ENCODE assay signal across 30 mouse cellular contexts in genomic region chr4:97665428-97665755, GRCm38 (mm10).
DNase-seq lines count a peak whose midpoint lies in the region; ATAC-seq and TF ChIP-seq lines count a peak whose summit lies in the region.
"Had no signal": no experiment of that assay in that cellular context is flagged by ENCODE, and none has a peak within 500 bp of the region (broad histone marks: within the 10 kb centered on the region; RNA-seq: fewer than 3 reads in every experiment).

No protein-coding gene starts in this region.

- peaks cover 36% of the 10 kb centered on the region for H3K4me1 ChIP-seq in forebrain, embryonic 10.5 days
- no peaks in the 10 kb centered on the region for H3K4me1 ChIP-seq in forebrain, postnatal 0 days (ENCODE audit: insufficient read depth)
- H3K4me1 ChIP-seq in heart, embryonic 14.5 days (ENCODE audit: control insufficient read depth in 2 of 2, insufficient read depth in 2 of 2, low read length in 2 of 2): peaks cover 0 to 2% of the 10 kb centered on the region in 2 experiments; a peak in 1 of 4 replicates
- no peaks in the 10 kb centered on the region for H3K4me1 ChIP-seq in hindbrain, postnatal 0 days (ENCODE audit: insufficient read depth, low read length)
- no peaks in the 10 kb centered on the region for H3K4me1 ChIP-seq in hindbrain, embryonic 13.5 days (replicated peaks)
- H3K4me1 ChIP-seq: liver, embryonic 13.5 days; megakaryocyte, embryonic 14.5 days had no signal

- no peak for DNase-seq in forebrain, embryonic 10.5 days (ENCODE audit: extremely low spot score, low spot score)
- DNase-seq in forebrain, postnatal 0 days: no peak
- DNase-seq in heart, postnatal 4 days: no peak
- DNase-seq in hindbrain, postnatal 0 days (ENCODE audit: low spot score): no peak
- no peak for DNase-seq in adrenal gland, adult (ENCODE audit: inconsistent age in 2 of 2, low spot score in 1 of 2)
- DNase-seq: adrenal gland, adult 8-10 months; cerebellum, adult 8-10 months; cerebellum, postnatal 25 days; gastrocnemius, postnatal 25 days; kidney, adult 9 months; kidney, postnatal 10 days; layer of hippocampus, postnatal 36 days; liver, embryonic 13.5 days; lung, adult 18-20 months; lung, postnatal 4 days; midbrain, embryonic 14.5 days; right cerebral cortex, adult 18-20 months; spleen, adult 18-20 months; thymus, postnatal 14 days had no signal

- ATAC-seq in forebrain, postnatal 0 days: no peak
- no peak for ATAC-seq in heart, embryonic 14.5 days (ENCODE audit: insufficient number of reproducible peaks, insufficient read depth, low FRiP score, low read depth)
- no peak for ATAC-seq in hindbrain, postnatal 0 days
- no peak for ATAC-seq in hindbrain, embryonic 13.5 days (ENCODE audit: low FRiP score)
- ATAC-seq: activated CD4-positive, CD25-positive, alpha-beta regulatory T cell, adult 4 months; intestine, postnatal 0 days; lung, postnatal 0 days had no signal

- no peaks in the 10 kb centered on the region for H3K36me3 ChIP-seq in forebrain, embryonic 10.5 days (replicated peaks)
- no peaks in the 10 kb centered on the region for H3K36me3 ChIP-seq in forebrain, postnatal 0 days (ENCODE audit: insufficient read depth)
- H3K36me3 ChIP-seq in heart, embryonic 14.5 days (ENCODE audit: control insufficient read depth, insufficient read depth, low read length): no peaks in the 10 kb centered on the region
- no peaks in the 10 kb centered on the region for H3K36me3 ChIP-seq in hindbrain, postnatal 0 days (ENCODE audit: insufficient read depth, low read length)
- H3K36me3 ChIP-seq in hindbrain, embryonic 13.5 days: no peaks in the 10 kb centered on the region
- H3K36me3 ChIP-seq: forebrain, embryonic 12.5 days; limb, embryonic 10.5 days; limb, embryonic 15.5 days; liver, embryonic 13.5 days had no signal

- H3K4me2 ChIP-seq in forebrain, postnatal 0 days (ENCODE audit: low read depth): no peak overlapping the region
- no peak overlapping the region for H3K4me2 ChIP-seq in heart, embryonic 14.5 days (ENCODE audit: low read length)
- no peak overlapping the region for H3K4me2 ChIP-seq in hindbrain, postnatal 0 days (ENCODE audit: low read depth, low read length)
- no peak overlapping the region for H3K4me2 ChIP-seq in hindbrain, embryonic 13.5 days
- H3K4me2 ChIP-seq: forebrain, embryonic 12.5 days; limb, embryonic 15.5 days; liver, embryonic 13.5 days had no signal

- WGBS in forebrain, embryonic 10.5 days: 62% methylated on average over 7 of the region's 7 CpGs
- WGBS in forebrain, postnatal 0 days: 59% methylated on average over 7 of the region's 7 CpGs
- WGBS in heart, embryonic 14.5 days: 75% methylated on average over 7 of the region's 7 CpGs
- WGBS in hindbrain, postnatal 0 days: 53% methylated on average over 7 of the region's 7 CpGs
- 58% methylated on average over 7 of the region's 7 CpGs for WGBS in hindbrain, embryonic 13.5 days

- TF ChIP-seq CTCF in forebrain, postnatal 0 days (IDR thresholded peaks at IDR 0.05; ENCODE audit: low read depth): no peak
- no peak for TF ChIP-seq CTCF in hindbrain, postnatal 0 days (IDR thresholded peaks at IDR 0.05; ENCODE audit: low read depth)

- peak overlapping the region; percentile 62 for H3K27ac ChIP-seq in forebrain, embryonic 10.5 days
- no peak overlapping the region for H3K27ac ChIP-seq in forebrain, postnatal 0 days (ENCODE audit: low read depth, low read length)
- peak overlapping the region; percentile 25 to 46 for H3K27ac ChIP-seq in heart, embryonic 14.5 days (replicated peaks in 1 of 2; ENCODE audit: control insufficient read depth in 1 of 2, insufficient read depth in 1 of 2, low read depth in 2 of 2, low read length in 2 of 2)
- 0 out of 2 replicates have a peak overlapping the region, but pooled peaks have one; percentile 34 for H3K27ac ChIP-seq in hindbrain, postnatal 0 days
- H3K27ac ChIP-seq in hindbrain, embryonic 13.5 days: no peak overlapping the region
- H3K27ac ChIP-seq: limb, embryonic 15.5 days; liver, embryonic 13.5 days had no signal

- no peak overlapping the region for H3K4me3 ChIP-seq in forebrain, embryonic 10.5 days
- no peak overlapping the region for H3K4me3 ChIP-seq in forebrain, postnatal 0 days (ENCODE audit: low read depth, low read length)
- H3K4me3 ChIP-seq in heart, embryonic 14.5 days (ENCODE audit: control insufficient read depth in 1 of 2, insufficient read depth in 1 of 2, low read depth in 1 of 2, low read length in 2 of 2): no peak overlapping the region
- H3K4me3 ChIP-seq in hindbrain, postnatal 0 days (ENCODE audit: low read length): no peak overlapping the region
- H3K4me3 ChIP-seq in hindbrain, embryonic 13.5 days: no peak overlapping the region
- H3K4me3 ChIP-seq: erythroblast, embryonic 14.5 days; forebrain, embryonic 12.5 days; limb, embryonic 10.5 days; limb, embryonic 15.5 days; liver, embryonic 13.5 days; megakaryocyte, embryonic 14.5 days had no signal

- H3K9ac ChIP-seq in forebrain, postnatal 0 days: no peak overlapping the region
- no peak overlapping the region for H3K9ac ChIP-seq in heart, embryonic 14.5 days (ENCODE audit: low read length)
- H3K9ac ChIP-seq in hindbrain, postnatal 0 days (replicated peaks; ENCODE audit: low read length): no peak overlapping the region
- no peak overlapping the region for H3K9ac ChIP-seq in hindbrain, embryonic 13.5 days
- H3K9ac ChIP-seq: forebrain, embryonic 12.5 days; limb, embryonic 15.5 days; liver, embryonic 13.5 days had no signal

- no peaks in the 10 kb centered on the region for H3K27me3 ChIP-seq in forebrain, embryonic 10.5 days (ENCODE audit: poor library complexity, severe bottlenecking)
- H3K27me3 ChIP-seq in forebrain, postnatal 0 days (ENCODE audit: insufficient read depth, low read length): no peaks in the 10 kb centered on the region
- no peaks in the 10 kb centered on the region for H3K27me3 ChIP-seq in heart, embryonic 14.5 days (ENCODE audit: control insufficient read depth, insufficient read depth, low read length)
- H3K27me3 ChIP-seq in hindbrain, postnatal 0 days (ENCODE audit: insufficient read depth, low read length): no peaks in the 10 kb centered on the region
- no peaks in the 10 kb centered on the region for H3K27me3 ChIP-seq in hindbrain, embryonic 13.5 days
- H3K27me3 ChIP-seq: CH12.LX; forebrain, embryonic 12.5 days; limb, embryonic 15.5 days; liver, embryonic 13.5 days; megakaryocyte, embryonic 14.5 days had no signal

- H3K9me3 ChIP-seq in forebrain, embryonic 10.5 days: no peaks in the 10 kb centered on the region
- H3K9me3 ChIP-seq in forebrain, postnatal 0 days (ENCODE audit: low read length): no peaks in the 10 kb centered on the region
- no peaks in the 10 kb centered on the region for H3K9me3 ChIP-seq in heart, embryonic 14.5 days (ENCODE audit: control insufficient read depth, low read length)
- H3K9me3 ChIP-seq in hindbrain, postnatal 0 days (ENCODE audit: low read length): no peaks in the 10 kb centered on the region
- no peaks in the 10 kb centered on the region for H3K9me3 ChIP-seq in hindbrain, embryonic 13.5 days
- H3K9me3 ChIP-seq: forebrain, embryonic 12.5 days; limb, embryonic 10.5 days; limb, embryonic 15.5 days; liver, embryonic 13.5 days; megakaryocyte, embryonic 14.5 days had no signal

Comparison
In these comparisons a context has a peak if more than half of its experiments do, and no peak if none do; other contexts are left out.
1. H3K27ac ChIP-seq: peak in forebrain, embryonic 10.5 days (single experiment), heart, embryonic 14.5 days (2 of 2) and hindbrain, postnatal 0 days (single experiment); none in forebrain, postnatal 0 days (single experiment) and hindbrain, embryonic 13.5 days (single experiment).